Mouse (Mus musculus) CH12.LX (cell line): ENCODE results near the gene Speg. TPM values are rescaled to one million over a fixed set of nuclear protein-coding genes. Genes with fewer than 3 reads are reported as not detected.

Experiments used
- DNase-seq: peaks from one replicate; pipeline ENCODE4 v3.0.0-alpha.2; 2013; ENCODE audit errors: extremely low read depth
- H3K27ac ChIP-seq: 2 replicates; pipeline ENCODE4 v1.5.1; 2012; ENCODE audit warnings: low read depth, mild to moderate bottlenecking, control low read depth, moderate library complexity; ENCODE audit not compliant: insufficient read depth
- H3K27me3 ChIP-seq: replicated peaks from 2 replicates; pipeline ENCODE3; 2012; ENCODE audit warnings: inconsistent platforms
- H3K36me3 ChIP-seq, 2 experiments: replicated peaks in 1 of 2; 2 replicates each; pipeline versions ENCODE3 to v1.6.1; 2012; ENCODE audit warnings: inconsistent platforms in 1 of 2, low read length in 1 of 2, mild to moderate bottlenecking in 1 of 2, mixed read lengths in 1 of 2, moderate library complexity in 1 of 2; ENCODE audit not compliant: control insufficient read depth in 1 of 2, insufficient read depth in 1 of 2
- H3K4me1 ChIP-seq, 2 experiments: 2 replicates each; pipeline ENCODE4 v1.6.1; 2012; ENCODE audit warnings: inconsistent platforms in 1 of 2, moderate library complexity in 1 of 2; ENCODE audit not compliant: insufficient read depth in 2 of 2, control insufficient read depth in 1 of 2
- H3K4me2 ChIP-seq: 2 replicates; pipeline ENCODE4 v1.6.1; 2012; ENCODE audit warnings: low read depth, mild to moderate bottlenecking, control low read depth; ENCODE audit not compliant: poor library complexity, insufficient read depth, severe bottlenecking
- H3K4me3 ChIP-seq, 3 experiments: fragments of 150-350 bp in 1 of 3; sonication (generic) in 1 of 3; replicated peaks in 1 of 3; 2 replicates each; pipeline versions ENCODE3 to v1.5.1; 2011 to 2012; ENCODE audit warnings: low read depth in 2 of 3, low read length in 2 of 3, mild to moderate bottlenecking in 2 of 3, moderate library complexity in 2 of 3, control low read depth in 1 of 3, improper control_type of control experiment in 1 of 3, inconsistent platforms in 1 of 3, mixed read lengths in 1 of 3; ENCODE audit not compliant: poor library complexity in 1 of 3
- H3K79me2 ChIP-seq: replicated peaks from 2 replicates; pipeline ENCODE4 v1.6.1; 2012; ENCODE audit warnings: mild to moderate bottlenecking, moderate library complexity; ENCODE audit not compliant: control insufficient read depth, poor library complexity, insufficient read depth, severe bottlenecking; ENCODE audit errors: extremely low read depth
- H3K9ac ChIP-seq: 2 replicates; pipeline ENCODE4 v1.6.1; 2012; ENCODE audit warnings: low read depth, mild to moderate bottlenecking, control low read depth, moderate library complexity; ENCODE audit not compliant: insufficient read depth
- H3K9me3 ChIP-seq: replicated peaks from 2 replicates; pipeline ENCODE3; 2012; ENCODE audit warnings: low read length, inconsistent platforms, mixed read lengths
- BHLHE40 ChIP-seq: IDR thresholded peaks from 2 replicates; pipeline ENCODE4 v1.6.1; 2011; ENCODE audit warnings: mild to moderate bottlenecking, low read depth, low read length, improper control_type of control experiment
- CTCF ChIP-seq, 2 experiments: IDR thresholded peaks in 1 of 2; conservative IDR thresholded peaks in 1 of 2; 2 replicates each; pipeline ENCODE4 v1.5.1; 2011 to 2012; ENCODE audit warnings: low read depth in 2 of 2, low read length in 2 of 2, improper control_type of control experiment in 1 of 2, inconsistent platforms in 1 of 2, mild to moderate bottlenecking in 1 of 2, moderate library complexity in 1 of 2
- ELF1 ChIP-seq: IDR thresholded peaks from 2 replicates; pipeline ENCODE4 v1.6.1; 2014; ENCODE audit warnings: low read depth, mild to moderate bottlenecking, inconsistent platforms, low read length, improper control_type of control experiment
- IRF4 ChIP-seq: IDR thresholded peaks from 2 replicates; pipeline ENCODE4 v1.6.1; 2014; ENCODE audit warnings: low read depth, mild to moderate bottlenecking, inconsistent platforms, low read length, improper control_type of control experiment
- JUND ChIP-seq: conservative IDR thresholded peaks from 2 replicates; pipeline ENCODE4 v1.6.1; 2011; ENCODE audit warnings: low read depth, low read length, improper control_type of control experiment
- MAFK ChIP-seq: IDR thresholded peaks from 2 replicates; pipeline ENCODE4 v1.6.1; 2011; ENCODE audit warnings: low read length, improper control_type of control experiment; ENCODE audit not compliant: insufficient replicate concordance
- MAX ChIP-seq: IDR thresholded peaks from 2 replicates; pipeline ENCODE4 v1.6.1; 2011; ENCODE audit warnings: low read length, improper control_type of control experiment
- MAZ ChIP-seq: IDR thresholded peaks from 2 replicates; pipeline ENCODE4 v1.6.1; 2012; ENCODE audit warnings: low read depth, mild to moderate bottlenecking, inconsistent platforms, low read length, improper control_type of control experiment, moderate library complexity
- MYC ChIP-seq: IDR thresholded peaks from 2 replicates; pipeline ENCODE4 v1.6.1; 2011; ENCODE audit warnings: low read depth, mild to moderate bottlenecking, improper control_type of control experiment, low read length
- NRF1 ChIP-seq: IDR thresholded peaks from 2 replicates; pipeline ENCODE4 v1.6.1; 2014; ENCODE audit warnings: low read depth, mild to moderate bottlenecking, inconsistent platforms, low read length, improper control_type of control experiment, moderate library complexity
- PAX5 ChIP-seq: IDR thresholded peaks from 2 replicates; pipeline ENCODE4 v1.6.1; 2012; ENCODE audit warnings: low read length, inconsistent platforms, mixed read lengths
- POLR2AphosphoS2 ChIP-seq: IDR thresholded peaks from 2 replicates; pipeline ENCODE4 v1.6.1; 2011; ENCODE audit warnings: low read depth, low read length, improper control_type of control experiment
- SMC3 ChIP-seq: IDR thresholded peaks from 2 replicates; pipeline ENCODE4 v1.6.1; 2011; ENCODE audit warnings: low read depth, low read length, improper control_type of control experiment
- TCF12 ChIP-seq: IDR thresholded peaks from 2 replicates; pipeline ENCODE4 v1.6.1; 2014; ENCODE audit warnings: low read depth, mild to moderate bottlenecking, inconsistent platforms, low read length, improper control_type of control experiment
- UBTF ChIP-seq: IDR thresholded peaks from 2 replicates; pipeline ENCODE4 v1.6.1; 2012; ENCODE audit warnings: low read depth, mild to moderate bottlenecking, inconsistent platforms, low read length, improper control_type of control experiment, moderate library complexity
- USF2 ChIP-seq: conservative IDR thresholded peaks from 2 replicates; pipeline ENCODE4 v1.6.1; 2011; ENCODE audit warnings: low read depth, low read length, improper control_type of control experiment
- ZC3H11A ChIP-seq: IDR thresholded peaks from 2 replicates; pipeline ENCODE4 v1.6.1; 2012; ENCODE audit warnings: low read depth, mild to moderate bottlenecking, inconsistent platforms, low read length, improper control_type of control experiment
- ZKSCAN1 ChIP-seq: IDR thresholded peaks from 2 replicates; pipeline ENCODE4 v1.6.1; 2012; ENCODE audit warnings: low read depth, inconsistent platforms, low read length, improper control_type of control experiment, borderline replicate concordance
- ZMIZ1 ChIP-seq: IDR thresholded peaks from 2 replicates; pipeline ENCODE4 v1.6.1; 2012; ENCODE audit warnings: low read depth, mild to moderate bottlenecking, inconsistent platforms, low read length, improper control_type of control experiment
- dilution Hi-C: fragments of 300-500 bp; cut with MboI; formaldehyde crosslinking; loops from 2 replicates; pipeline ENCODE4 v1.14.3; 2020; ENCODE audit warnings: low sequenced_read_pairs; ENCODE audit not compliant: extremely low pct_unique_long_range_greater_than_20kb, extremely low pct_ligation_motif_present
- in situ Hi-C: fragments of 300-500 bp; cut with MboI; formaldehyde crosslinking; loops from 3 replicates; pipeline ENCODE4 v1.14.3; 2019; ENCODE audit warnings: low sequenced_read_pairs, low pct_ligation_motif_present, low pct_unique_long_range_greater_than_20kb, mixed read lengths
- polyA plus RNA-seq: library from polyadenylated mRNA; unstranded; fragments of >175 nt; gene quantifications from 2 replicates; pipeline ENCODE4 v1.2.1, GENCODE M21; 2012; ENCODE audit warnings: low read depth; ENCODE audit not compliant: insufficient read length
- total RNA-seq, 2 experiments: library from RNA; depleted of rRNA; stranded (reverse); fragments of 300-350 nt in 1 of 2; fragments of >200 nt in 1 of 2; gene quantifications; 2 replicates each; pipeline ENCODE4 v1.2.3; 2012 to 2014

Speg gene
- total and polyA plus RNA-seq, 3 experiments = 13.1 to 30.7 (median 18.8) TPM

- Histone ChIP-seq H3K79me2 (no peaks in the 10 kb centered on the region), H3K27me3 (no peaks in the 10 kb centered on the region), H3K4me3 (no peak overlapping the region), H3K4me2 (no peak overlapping the region), H3K9ac (no peak overlapping the region), H3K27ac (no peak overlapping the region), H3K9me3 (no peaks in the 10 kb centered on the region), H3K4me1 (peaks cover 4 to 30% of the 10 kb centered on the region in 2 experiments; a peak in 3 of 4 replicates), H3K36me3 (no peaks in the 10 kb centered on the region)
- no peak for TF ChIP-seq CTCF (conservative IDR thresholded peaks at IDR 0.05 in 1 of 2, IDR thresholded peaks at IDR 0.05 in 1 of 2; ENCODE audit: low read depth in 2 of 2, low read length in 2 of 2)
- DNase-seq = no peak
- dilution Hi-C loops = no loop called here
- in situ Hi-C loops = no loop called here
These were observed 2.6 kb upstream of the Speg start for GRCm38 (mm10) chr1:75372450-75372849.

GRCm38 (mm10) chr1:75373276-75373675 lies 1.8 kb upstream of the Speg start:
- H3K27me3 ChIP-seq = no peaks in the 10 kb centered on the region
- no peak overlapping the region for H3K4me3 ChIP-seq
- no peak overlapping the region for H3K4me2 ChIP-seq
- H3K27ac ChIP-seq = no peak overlapping the region
- H3K79me2 ChIP-seq = no peaks in the 10 kb centered on the region
- H3K9me3 ChIP-seq = no peaks in the 10 kb centered on the region
- H3K36me3 ChIP-seq = no peaks in the 10 kb centered on the region
- in situ Hi-C loops = no loop called here
- H3K4me1 ChIP-seq = peaks cover 4 to 30% of the 10 kb centered on the region in 2 experiments; a peak in 3 of 4 replicates
- no peak for DNase-seq
- dilution Hi-C loops = no loop called here
- no peak overlapping the region for H3K9ac ChIP-seq
- TF ChIP-seq UBTF (no peak), USF2 (no peak), TCF12 (no peak), PAX5 (no peak), BHLHE40 (no peak), NRF1 (no peak), POLR2AphosphoS2 (no peak), SMC3 (no peak), JUND (no peak), MAX (no peak), MAFK (no peak), CTCF (conservative IDR thresholded peaks at IDR 0.05 in 1 of 2, IDR thresholded peaks at IDR 0.05 in 1 of 2; ENCODE audit: low read depth in 2 of 2, low read length in 2 of 2) (no peak), MAZ (no peak)

GRCm38 (mm10) chr1:75379196-75379595 lies 4.1 kb downstream of the Speg start:
- no peaks in the 10 kb centered on the region for H3K27me3 ChIP-seq

More at GRCm38 (mm10) chr1:75379196-75379595, 4.1 kb downstream of the Speg start:
- Histone ChIP-seq H3K9me3 (no peaks in the 10 kb centered on the region), H3K4me1 (peaks cover 0 to 34% of the 10 kb centered on the region in 2 experiments; a peak in 2 of 4 replicates), H3K4me2 (no peak overlapping the region), H3K4me3 (no peak overlapping the region), H3K79me2 (no peaks in the 10 kb centered on the region), H3K27ac (no peak overlapping the region), H3K36me3 (peaks cover 0 to 7% of the 10 kb centered on the region in 2 experiments), H3K9ac (no peak overlapping the region)
- dilution Hi-C loops (no loop called here), in situ Hi-C loops (no loop called here)
- DNase-seq = no peak
- TF ChIP-seq ELF1 (no peak), ZMIZ1 (no peak), ZKSCAN1 (no peak), ZC3H11A (no peak), MYC (no peak), IRF4 (no peak), MAFK (no peak)
